Mouse (Mus musculus) spleen, adult 12 weeks (tissue): ENCODE results near the gene Bcar1.

Source experiments
- DNase-seq: peaks from one replicate; pipeline ENCODE4 v3.0.0; 2022; ENCODE audit warnings: low spot score

Gene Bcar1

DNA sequence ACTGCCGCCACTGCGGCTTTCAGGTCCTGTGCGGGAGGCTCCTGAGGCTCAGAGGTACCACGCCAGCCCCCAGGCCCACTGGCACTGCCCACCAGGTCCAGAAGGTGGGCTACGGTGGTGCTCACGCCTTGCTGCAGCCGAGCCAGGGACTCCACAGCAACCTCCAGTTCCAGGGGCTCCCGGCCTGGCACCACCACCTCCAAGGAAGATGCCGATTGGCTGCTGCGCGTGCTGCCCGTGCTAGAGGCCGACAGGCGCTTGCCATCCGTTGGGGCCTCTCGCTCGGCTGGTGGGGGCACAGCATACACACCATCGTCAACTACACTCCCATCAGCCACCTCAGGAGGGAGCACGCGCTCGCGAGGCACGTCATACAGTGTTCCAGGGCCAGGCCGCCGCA lies 29.8 kb downstream of the Bcar1 start:
- no peak for DNase-seq

DNA sequence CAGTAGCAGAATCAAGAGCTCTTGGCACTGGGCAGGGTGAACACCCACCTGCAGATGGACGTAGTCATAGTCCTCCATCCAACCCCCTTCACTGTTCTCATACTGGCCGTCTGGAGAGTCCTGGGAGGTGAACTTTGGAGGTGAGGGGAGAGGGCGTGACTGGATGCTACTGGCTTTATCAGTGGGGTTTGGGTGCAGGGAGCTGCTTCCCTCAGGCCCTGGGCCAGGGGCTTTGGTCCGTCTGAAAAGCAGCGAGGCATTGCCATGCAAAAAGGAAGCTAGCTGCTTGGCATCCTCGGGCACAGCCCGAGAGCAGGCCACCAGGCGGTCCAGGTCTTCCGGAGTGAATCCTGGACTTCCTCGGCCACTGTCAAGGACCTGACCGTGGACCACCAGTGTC lies 30.3 kb downstream of the Bcar1 start:
- no peak for DNase-seq

DNA sequence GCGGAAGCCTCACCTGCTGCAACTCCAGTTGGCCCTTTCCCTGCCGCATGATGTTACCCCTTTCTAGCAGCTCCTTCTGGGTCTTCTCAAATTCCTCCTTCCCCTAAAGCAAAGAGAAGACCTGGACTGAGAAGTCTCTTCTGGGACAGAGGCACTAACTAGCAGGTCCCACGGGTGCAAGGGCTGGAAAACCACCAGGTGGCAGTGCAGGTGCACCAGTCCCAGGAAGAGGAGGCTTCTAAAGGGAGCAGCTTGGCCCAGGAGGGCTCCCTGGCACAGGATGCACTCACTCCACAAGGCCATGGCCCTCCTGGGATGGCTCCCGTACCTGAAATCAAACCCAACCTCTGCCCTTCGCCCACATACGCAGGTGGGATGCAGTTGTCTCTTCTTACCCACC lies 31.0 kb downstream of the Bcar1 start:
- DNase-seq: no peak

DNA sequence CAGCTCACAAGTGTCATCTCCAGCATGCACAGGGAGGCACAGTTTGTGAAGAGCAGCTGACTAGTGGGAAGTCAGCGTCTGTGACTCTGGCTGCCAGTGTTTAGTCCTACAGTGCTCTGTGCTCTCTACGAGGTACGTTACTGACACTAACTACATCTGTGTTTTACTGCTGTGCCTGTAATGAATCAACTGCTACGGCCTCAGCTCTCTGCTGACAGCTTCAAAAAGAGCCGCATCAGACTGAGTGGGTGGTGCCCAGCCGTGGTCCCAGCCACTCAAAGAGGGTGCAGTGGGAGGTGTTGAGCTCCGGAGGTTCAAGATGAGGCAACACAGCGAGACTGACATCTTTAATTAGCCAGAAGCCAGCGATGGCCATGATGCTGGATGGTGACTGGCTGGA lies 31.5 kb downstream of the Bcar1 start:
- DNase-seq: no peak

DNA sequence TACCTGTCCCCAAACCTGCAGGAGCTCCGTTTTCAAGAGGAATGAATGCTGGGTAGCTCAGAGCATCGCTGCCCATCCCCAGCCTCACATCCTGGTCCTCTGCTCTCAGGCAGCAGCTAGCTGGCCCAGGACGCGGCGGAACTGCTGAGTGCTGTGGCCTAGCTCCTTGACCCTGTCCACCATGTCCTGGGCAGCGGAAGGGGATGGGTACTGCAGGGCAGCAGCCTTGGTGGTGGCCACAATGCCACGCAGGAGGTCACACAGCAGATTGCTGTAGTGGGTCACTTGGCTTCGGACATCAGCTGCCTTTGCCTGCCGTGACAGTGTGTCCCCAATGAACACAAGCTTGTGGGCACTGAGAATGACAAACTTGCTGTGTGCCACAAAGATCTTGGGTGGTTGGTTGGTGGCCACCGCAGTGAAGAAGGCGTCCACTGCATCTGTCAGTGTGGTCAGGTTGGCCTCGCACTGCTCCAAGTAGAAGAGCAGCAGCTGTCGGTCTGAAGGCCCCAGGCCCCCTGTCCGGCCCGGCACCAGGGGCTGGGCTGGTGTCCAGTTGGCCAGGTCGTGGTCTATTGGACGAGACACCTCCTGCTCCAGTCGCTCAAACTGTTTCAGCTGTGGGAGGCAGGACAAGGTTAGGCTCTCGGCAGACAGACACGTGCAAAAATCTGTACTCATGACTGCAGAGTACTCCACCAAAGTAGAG lies 32.7 kb downstream of the Bcar1 start:
- DNase-seq: no peak

DNA sequence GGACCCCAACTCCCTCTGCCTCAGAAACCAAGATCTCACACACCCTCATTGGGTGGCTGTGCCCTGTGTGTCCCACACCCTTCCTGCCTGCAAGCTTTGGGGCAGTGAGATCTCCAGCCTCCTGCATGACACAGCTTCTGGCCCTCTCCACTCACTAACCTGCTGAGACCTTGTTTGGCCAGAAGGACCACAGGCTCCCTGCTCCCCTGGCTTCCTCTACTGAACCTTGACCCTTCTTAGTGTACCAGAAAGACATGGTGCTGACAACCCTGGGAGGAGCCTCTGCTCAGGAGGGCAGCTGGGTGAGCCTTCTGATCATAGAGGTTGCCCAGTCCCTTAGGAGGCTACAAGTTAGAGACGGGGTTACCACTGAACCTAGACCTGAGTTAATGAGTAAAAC lies 34.4 kb downstream of the Bcar1 start:
- no peak for DNase-seq

DNA sequence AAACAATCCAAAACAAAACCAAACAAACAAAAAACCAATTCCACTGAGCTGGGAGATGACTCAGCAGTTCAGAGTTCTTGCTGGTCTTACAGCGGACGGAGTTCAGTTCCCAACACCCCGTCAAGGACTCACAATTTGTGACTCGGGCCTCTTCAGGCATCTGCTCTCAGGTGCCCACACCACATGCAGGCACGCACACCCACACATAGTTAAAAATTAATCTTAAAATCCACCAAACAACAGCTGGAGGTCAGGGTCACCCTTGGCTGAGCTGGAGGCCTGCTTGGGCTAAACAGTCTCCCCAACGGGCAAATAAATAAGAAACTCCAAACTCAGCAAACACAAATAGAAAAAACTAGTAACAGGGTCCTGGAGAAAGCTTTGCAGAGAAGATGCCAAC lies 35.3 kb downstream of the Bcar1 start:
- no peak for DNase-seq

DNA sequence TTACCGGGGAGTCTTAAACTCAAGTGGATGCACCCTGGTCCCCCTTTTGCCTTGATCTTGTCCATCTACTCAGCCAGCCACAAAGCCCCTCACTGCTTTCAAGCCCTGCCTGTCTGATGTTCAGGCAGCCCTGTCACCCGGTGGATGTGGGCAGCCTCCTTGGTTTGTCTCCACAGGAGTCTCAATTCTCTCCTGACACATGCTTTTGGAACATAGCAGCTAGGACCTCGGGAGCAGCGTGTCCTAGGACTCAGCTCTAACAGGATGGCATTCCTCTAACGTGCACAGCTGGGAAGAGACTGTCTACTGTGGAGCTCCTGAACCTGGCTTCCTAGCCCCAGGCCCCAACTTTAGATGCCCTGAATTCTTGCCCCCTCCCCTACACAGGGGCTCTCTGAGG lies 37.9 kb downstream of the Bcar1 start:
- DNase-seq: no peak

DNA sequence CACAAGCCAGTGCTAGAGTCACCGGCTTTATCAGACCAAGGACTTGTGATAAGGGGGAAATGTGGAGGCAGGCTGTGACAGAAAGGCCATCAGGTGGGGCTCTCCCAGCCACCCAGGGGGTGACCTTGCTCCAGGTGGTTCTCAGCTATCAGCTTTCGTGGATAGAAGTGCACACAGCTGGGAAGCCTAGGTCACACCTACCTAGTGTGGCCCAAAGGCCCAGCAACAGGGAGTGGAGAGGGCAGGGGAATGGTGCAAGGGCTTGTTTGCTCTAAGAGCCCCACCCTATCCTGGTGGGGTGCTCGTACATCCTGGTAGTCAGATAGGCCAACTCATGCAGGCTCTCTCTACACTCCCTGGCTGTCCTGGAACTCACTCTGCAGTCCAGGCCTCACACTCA lies 38.4 kb downstream of the Bcar1 start:
- no peak for DNase-seq

DNA sequence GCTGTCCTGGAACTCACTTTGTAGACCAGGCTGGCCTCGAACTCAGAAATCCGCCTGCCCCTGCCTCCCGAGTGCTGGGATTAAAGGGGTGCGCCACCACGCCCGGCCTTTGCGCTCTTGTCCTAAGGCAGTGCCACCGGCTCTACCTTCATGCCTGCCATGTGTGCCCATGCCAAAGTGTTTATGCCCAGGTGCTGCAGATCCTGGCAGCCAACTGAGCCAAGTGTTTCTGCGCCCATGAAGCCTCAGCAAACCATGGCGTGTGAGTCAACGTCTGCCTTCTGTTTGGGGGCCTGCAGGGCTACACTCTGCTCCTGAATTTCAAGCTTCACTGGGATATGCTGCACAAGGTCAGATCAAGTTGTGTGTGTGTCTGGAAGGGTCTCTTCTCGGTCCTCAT lies 39.0 kb downstream of the Bcar1 start:
- DNase-seq: no peak

DNA sequence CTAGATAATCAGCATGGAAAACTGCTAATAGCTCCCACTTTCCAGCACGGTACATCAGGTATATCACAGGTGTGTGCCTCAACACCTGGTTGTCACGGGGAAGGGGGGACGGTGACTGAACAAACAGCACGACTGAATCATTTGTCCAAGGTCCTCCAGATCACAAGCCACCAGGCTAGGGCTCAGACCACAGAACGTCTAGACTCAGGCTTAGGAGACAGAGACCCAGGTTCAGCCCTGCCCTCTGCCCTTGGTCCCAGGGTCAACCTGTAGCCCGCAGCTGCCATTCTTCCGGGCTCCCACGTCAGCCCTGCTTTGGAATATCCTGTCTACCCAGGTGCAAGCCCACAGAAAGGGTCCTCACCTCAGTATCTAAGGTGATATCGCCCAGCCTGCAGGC lies 42.2 kb downstream of the Bcar1 start:
- no peak for DNase-seq

DNA sequence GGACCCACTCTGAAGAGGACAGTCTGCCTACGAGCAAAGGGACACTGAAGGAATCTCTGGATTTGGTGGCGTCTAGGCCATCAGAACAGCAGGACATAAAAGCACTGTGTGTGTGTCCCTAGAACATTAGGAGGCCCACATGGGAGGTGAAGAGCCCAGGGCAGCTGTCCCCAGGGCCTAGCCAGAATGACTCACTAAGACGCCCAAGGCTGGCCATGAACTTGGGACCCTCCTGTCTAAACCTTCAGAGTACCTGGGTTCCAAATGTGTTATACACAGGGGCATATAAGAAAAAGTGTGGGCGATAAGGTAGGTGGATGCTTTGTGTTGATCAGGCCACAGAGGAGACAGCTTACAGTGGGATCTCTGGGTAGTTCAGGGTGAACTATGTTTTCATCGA lies 42.9 kb downstream of the Bcar1 start:
- DNase-seq: no peak

DNA sequence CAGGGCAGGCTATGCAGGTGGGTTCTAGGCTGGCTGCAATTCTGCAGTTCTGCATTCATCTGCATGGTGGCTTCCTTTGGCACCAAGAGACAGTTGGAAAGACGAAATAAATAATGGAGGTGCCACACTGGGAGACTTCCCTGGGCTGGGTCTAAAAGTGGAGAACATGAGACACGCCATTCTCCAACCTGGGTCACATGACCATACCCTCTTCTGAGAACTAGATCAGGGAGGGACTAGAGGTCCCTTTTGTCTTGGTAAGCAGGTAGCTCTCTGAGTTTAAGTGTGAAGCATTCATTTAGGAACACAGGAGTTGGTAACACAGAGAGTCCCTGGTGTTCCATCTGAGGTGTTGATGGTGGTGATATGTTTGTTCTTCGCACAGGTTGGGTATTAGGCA lies 43.4 kb downstream of the Bcar1 start:
- no peak for DNase-seq

DNA sequence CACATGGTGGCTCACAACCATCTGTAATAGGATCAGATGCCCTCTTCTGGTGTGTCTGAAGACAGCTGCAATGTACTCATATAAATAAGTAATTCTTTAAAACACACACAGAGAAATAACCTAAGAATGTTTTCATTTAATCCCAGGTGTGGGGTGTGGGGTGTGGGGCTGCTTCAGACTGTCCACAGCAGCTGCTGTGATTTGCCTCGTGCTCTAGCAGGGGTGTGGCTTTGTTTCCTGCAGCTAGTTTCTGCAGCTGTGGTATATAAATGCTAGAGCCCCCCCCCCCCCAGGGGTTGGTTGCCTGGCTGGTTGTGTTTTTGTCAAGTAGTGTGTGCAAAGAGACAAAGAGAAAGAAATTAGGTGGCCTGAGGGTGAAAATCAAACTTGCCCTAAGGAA lies 44.6 kb downstream of the Bcar1 start:
- no peak for DNase-seq

DNA sequence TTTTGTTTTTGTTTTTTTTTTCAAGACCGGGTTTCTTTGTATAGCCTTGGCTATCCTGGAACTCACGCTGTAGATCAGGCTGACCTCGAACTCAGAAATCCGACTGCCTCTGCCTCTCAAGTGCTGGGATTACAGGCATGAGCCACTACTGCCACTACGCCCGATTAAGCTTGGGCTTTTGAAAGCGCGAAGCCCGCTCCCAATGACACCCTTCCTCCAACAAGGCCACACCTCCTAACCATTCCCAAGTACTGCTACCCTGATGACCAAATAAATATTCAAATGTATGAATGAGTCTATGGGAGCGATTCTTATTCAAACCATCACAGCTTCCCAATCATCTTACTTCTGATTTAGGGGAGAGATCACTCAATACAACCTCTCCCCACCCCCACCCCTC lies 46.0 kb downstream of the Bcar1 start:
- DNase-seq: no peak

DNA sequence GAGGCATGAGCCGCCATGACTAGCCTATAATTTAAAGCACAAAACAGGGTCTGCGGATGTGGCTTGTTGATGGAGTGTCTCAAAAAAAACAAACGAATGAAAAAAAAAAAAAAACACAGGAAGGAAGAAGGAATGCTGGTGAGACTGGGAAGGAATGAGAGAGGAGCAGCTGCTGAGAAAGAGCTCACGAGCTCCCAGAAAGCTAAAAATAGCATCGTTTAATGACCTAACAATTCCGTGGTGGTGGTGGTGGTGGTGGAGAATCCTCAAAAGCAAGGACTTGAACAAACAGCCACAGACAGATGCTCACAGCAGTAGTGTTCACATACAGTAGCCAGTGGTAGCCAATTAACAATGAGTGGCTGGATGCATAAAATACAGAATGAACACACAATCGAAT lies 48.2 kb downstream of the Bcar1 start:
- DNase-seq: no peak

DNA sequence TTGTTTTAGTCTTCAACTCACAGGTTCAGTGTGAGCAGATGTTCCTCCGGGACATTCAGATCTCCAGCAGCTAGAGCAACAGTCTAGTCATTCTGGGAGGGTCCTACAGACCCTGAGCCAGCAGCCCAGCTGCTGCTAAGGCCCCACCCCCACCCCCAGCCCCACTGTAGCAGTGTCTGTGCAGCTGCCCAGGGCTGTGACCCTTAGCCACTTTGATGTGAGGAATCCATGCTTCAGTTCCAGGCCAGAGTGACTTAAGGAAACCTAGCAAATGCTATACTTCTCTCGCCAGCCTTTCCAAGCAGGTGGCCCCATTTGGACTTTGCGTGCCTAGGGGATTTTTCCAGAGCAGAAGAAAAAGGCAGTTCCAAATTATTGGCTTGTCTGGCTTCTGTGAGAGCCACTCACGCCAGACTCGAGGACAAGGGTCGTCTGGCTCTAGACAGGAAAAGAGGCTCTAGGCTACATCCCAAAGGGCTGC lies 50.3 kb downstream of the Bcar1 start:
- no peak for DNase-seq

DNA sequence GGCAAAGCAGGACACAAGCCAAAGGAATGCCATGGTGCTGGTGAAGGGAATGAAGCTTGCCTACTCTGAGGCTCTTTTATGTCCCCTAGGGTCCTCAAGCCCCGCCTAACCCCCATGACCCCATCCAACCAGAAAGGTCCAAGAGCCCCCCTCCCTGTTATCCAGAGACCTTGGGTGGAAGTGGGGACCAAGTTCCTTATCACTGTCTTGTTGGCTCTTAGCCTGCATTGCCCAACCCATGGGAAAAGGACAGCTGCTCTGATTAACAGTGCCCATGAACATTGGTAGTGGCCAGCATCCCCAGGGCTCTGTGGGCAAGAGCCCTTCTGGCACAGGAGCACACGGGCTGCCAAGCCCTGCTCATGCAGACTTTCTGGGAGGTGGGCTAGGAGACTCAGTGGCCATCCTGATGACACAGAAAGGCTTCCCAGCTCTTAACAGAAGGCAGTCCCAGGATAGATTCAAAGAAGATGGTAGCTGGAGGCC lies 52.6 kb downstream of the Bcar1 start, which contains the start of gene Ctrb1:
Ctrb1 (minus strand) TSS at position 51 of the 486 bp plus-strand sequence.
- no peak for DNase-seq

DNA sequence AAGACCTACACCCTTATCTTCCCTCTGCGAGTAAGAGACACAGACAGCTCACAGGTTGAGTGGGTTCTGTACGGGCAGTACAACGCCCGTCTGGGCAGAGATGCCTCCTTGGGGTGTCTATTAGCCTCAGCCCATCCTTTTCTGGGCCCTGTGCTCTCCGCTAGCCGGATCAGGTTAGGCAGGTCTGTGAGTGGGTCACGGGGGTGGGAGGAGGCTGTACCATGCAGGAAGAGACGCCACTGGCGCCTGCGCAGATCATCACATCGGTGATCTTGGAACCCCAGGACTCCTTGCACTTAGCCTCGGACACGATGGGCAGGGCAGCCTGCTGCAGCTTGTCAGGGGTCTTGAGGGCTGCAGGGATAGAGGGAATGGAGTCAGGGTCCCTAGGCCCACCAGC lies 56.7 kb downstream of the Bcar1 start:
- no peak for DNase-seq

DNA sequence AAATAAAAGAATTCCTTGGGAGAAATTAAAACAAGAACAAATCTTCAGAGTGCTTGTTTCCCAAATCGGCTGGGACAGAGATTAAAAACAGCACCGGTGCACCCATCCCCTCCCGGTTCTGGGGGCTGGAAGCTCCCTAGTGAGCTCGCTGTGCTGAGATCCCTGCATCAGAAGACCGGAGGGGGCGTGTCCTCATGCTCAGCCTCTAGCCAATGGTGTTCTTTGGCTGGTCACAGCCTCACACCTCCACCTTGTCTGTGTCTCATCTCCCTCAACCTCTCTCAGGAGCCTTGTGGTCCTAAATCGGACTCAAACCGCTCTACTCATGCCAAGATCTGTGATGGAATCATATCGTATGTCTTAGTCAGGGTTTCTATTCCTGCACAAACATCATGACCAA lies 61.1 kb downstream of the Bcar1 start:
- no peak for DNase-seq

DNA sequence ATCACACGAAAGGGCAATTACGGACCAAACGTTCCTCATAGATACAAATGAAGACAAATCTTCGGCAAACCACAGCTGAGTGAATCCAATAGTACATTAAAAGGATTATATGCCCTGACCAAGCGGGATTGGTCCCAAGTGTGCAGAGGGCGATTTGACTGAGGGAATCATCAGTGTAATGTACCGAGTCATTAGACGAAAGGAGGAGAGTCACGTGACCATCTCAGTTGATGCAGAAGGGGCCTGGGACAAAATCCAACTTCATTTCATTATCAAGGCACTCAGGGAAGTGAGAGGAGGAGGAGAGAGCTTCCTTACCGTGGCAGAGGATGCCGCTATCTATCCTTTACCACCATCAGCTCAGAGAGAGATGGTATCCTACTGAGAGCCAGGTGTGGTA lies 62.5 kb downstream of the Bcar1 start:
- no peak for DNase-seq

DNA sequence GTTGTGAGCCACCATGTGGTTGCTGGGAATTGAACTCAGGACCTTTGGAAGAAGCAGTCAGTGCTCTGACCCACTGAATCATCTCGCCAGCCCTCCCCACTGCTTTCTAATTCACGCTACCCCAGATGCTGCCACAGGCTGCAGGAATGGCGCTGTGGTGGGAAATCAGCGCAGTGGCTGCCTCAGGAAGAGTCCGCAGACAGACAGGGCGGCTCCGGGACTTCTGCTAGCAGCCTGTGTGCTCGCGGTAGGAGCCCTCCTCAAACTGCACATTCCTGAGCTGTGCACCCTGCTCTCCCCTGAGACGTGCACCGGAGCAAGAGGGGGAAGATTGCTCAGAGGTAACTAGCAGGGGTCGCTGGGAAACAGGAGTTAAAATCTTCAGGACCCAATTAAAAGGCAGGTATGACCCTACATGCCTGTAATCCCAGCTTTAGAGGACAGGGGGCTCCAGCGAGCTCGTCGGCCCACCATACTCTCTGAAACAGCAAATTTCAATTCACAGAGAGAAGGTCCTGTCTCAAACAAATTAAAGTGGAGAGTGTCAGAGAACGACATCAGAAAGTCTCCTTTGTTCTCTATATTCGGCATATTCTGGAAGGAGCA lies 63.1 kb downstream of the Bcar1 start:
- no peak for DNase-seq

DNA sequence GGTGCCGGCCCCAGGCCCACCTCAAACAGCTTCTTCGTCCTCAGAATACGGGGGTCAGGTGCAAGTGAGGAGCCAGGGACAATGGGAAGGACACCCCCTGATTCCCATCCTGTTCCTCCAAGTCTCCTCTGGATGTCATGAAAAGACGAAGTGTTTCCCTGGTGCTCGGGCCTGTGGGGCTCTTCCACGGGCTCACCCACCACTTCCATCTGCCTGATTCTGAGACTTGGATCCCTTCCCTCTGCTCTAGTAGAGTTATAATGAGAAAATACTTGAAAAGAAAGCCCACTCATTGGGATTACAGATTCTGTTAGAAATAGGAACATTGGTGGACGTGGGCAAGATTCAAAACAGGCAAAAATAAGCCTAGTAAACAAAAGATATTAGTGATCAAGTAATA lies 64.8 kb downstream of the Bcar1 start:
- DNase-seq: no peak

DNA sequence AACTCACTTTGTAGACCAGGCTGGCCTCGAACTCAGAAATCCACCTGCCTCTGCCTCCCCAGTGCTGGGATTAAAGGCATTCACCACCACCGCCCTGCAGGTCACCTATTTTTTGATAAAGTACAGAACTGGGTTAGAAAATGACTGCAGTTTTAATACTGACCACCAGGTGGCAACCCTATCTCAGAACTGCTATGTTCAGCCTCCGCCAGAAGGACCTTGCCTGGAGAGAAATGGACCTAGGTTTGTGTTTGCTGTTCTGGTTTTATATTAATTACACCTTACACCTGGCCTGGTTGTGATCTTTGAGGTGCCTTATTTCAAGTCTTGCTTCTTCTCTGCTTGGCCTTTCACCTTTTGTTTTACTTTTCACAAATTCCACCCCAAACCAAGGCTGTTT lies 65.5 kb downstream of the Bcar1 start:
- DNase-seq: no peak
